Mouse (Mus musculus) Muller cell, postnatal 12 days (primary cell): ENCODE results near the gene Meis1.

ENCODE experiments used
- DNase-seq: peaks from one replicate; pipeline ENCODE4 v3.0.0-alpha.2; 2015; ENCODE audit errors: inconsistent ontology term

Meis1 gene

DNA sequence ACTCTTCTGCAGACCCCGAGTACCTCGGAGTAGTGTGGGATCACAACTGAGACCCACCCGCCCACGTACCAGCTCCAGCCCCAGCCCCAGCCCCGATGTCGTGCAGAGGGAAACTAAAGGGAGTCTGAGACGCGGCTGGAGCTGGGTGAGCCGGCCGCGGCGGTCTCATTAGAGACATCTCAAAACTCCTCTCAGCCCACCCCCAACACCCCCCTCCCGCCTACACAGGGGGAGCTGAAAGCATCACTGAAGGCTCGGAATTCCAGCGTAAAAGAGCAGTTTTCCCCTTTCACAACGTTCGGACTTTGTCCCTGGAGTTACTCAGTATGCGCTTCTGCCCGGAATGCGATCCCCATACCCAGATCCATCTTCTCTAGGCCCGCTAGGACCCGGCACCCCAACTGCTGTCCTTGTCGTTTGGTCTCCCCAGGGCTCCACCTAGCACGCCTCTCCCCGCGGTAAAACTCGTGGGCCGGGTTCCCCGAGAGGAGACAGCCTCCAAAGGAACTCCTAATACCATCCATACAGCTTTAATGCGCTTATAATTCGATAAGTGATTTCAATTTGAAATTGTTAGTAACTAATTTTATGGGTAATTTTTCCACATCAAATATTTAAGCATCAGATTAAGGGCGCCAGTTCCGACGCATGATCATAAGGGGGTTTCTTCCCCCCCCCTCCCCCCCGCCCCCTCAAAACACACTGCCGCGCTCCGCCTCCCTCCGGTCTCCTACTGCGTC is 141.7 kb downstream of the Meis1 start:
- DNase-seq: peak; percentile 74

- no peak for DNase-seq
Measured at GRCm38 (mm10) chr11:18875911-18876885, 142.6 kb downstream of the Meis1 start.

DNA sequence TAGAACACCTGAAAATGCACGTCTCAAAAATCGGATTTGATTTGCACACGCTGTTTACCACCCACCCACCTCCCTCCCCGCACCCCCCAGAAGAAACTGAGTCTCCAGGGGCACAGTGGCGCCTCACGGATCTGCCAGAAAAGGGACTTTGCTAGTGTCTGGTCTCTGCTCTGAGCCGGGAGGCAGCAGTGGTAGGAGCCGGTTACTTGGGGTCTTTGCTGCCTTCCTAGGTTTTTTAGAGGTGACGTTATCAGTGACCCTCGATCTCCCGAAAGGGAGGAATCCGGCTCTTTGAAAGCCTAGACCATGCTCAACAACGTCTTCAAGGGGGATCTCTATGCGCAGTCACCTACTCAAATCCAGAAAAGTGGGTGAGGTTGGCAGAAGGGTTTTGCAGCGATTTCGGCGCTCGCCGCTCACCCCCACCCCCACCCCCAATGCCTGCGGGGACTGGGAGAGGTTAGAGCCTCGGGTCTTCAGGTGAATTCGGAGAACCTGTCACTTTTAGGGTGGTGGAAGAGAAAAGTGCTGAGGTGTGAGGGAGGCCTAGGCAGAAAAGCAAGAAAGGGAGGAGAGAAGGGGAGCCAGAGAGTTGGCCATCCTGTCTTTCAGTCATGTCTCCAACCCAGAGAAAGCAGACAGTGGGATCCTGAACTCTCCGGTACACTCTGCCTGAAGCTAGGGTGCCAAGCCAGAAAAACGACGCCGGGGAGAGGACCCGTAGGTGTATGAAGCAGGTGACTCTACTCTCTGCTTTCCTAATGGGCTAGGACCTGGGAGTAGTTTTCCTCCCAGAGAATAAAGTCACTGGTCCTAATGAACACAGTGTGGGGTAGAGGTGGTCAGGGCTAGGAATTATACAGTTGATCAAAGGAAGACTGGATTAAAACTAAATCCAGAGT is 143.5 kb downstream of the Meis1 start:
- DNase-seq: no peak

- DNase-seq: no peak
Measured at GRCm38 (mm10) chr11:18874278-18875000, 144.3 kb downstream of the Meis1 start.

DNA sequence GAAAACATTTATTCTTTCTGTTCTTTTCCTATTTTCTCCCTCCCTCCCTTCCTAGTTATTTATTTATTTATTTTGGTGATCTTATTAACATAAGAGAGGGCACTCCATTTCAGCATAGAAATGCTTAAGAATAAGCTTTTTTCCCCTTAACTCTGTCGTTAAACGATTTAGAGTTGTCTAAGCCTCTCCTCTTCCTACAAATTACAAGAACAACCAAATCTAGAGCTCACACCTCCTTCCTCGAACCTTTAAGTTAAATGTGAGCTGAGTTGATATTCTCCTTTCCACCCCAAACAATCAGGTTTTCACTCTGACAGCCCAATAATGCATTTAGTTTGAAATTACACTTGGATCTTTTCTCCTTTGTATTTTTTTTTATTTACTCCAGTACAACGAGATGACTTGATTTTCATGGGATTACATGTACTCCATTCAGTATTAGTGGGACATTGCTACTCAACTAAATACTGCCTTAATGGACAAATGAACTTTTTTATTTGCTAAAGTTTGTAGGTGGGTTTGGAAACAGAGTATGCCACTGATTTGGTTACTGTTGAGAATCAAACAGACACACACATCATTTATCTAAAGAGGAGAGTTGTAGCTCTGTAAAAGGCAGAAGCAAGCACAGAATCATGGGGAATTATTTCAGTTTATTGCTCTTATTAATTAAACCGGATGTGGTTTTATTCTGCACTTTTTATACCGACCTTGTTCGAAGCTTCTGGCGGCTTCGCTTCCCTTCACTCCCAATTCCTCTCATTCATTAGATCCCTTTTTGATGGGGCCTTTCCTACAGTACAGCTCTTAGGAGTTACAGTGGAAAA is 145.1 kb downstream of the Meis1 start:
- DNase-seq: no peak

GRCm38 (mm10) chr11:18872793-18873192 is 146.0 kb downstream of the Meis1 start:
- no peak for DNase-seq

- no peak for DNase-seq
Measured at GRCm38 (mm10) chr11:18872118-18872751, 146.6 kb downstream of the Meis1 start.

DNA sequence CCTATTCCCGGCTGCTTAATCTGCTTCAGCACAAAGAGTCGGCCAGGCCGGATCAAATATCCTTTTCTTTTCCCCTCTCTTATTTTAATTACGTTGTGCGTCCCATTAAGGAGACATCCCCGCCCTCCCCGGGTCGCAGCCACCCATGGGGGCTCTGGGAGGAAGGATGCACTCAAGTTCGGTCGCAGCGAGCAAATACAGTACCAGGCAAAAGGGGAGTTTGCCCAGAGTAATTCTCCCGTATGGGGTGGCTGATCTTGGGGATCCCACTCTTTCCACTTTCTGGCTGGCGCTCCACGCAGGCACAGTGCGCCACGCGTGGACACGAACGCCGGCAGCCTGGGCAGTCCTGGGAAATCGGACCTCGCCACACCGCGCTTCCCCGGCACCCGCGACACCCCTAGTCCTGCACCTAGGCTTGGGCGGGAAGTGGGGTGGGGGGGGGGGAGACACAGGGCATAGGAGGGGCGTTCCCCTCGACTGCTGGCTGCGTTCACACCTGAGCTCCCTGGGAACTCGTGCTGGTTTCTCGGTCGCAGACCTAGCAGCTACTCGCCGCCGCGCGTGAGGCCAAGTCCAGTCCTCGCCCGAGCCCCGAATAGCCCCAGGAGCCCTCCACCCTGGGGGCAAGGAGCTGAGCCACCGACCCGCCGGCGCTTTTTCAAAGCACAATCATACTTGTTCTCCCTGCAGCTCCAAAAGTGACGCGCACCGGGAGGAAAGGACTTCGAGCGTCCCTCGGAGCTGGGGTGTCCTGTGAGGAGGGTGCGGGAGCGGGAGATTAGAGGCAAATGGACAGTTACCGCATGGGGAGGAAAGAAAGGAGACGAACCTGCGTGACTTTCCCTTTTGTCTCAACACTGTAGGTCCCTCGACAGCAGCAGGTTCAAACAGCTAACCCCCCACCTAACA is 147.4 kb downstream of the Meis1 start:
- peak; percentile 78 for DNase-seq

GRCm38 (mm10) chr11:18870121-18870931 is 148.5 kb downstream of the Meis1 start:
- no peak for DNase-seq

DNA sequence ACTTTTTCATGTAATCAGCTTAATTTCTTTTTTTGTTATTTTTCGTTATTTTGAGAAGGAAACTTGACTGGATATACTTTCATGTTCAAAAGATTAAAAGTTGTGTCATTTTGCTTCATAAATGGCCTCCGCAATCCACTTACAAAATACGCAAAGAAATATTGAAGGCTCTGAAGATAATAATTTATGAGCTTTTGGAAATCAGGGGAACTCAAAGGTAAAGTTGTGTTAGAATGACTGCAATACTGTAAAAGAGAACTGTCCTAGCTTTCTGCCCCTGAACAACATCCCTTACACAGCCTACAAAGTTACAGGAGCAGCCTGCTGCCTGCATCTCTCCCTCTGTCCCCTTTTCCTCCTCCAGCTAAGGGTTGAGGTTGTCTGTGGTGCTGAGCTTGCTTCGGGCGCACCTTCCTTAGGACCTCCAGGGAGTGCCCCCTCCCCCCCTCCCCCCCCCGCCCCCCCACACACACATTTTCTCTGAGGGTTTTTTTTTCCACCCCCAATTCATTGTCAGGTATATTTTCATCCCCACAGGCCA is 149.3 kb downstream of the Meis1 start:
- DNase-seq: no peak

DNA sequence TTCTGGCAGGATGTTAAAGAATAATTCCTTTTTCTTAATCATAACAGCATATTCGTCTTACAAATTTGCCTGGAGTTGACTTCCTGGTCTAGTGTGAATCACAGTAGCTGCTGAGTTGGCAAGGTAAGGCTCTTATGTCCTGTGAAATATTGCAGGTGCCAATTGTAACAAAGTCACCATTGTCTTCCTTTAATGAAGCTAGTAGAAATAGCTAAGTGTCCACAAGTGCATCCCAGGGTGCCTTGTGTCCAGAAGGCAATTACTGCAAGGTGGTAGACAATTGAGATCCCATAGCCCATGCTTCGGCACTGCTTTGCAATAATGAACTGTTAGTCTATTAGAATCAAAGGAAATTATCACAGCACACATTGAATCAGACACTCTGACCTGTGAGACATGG is 151.1 kb downstream of the Meis1 start:
- peak; percentile 26 for DNase-seq

- no peak for DNase-seq
Measured at GRCm38 (mm10) chr11:18866198-18866836, 152.5 kb downstream of the Meis1 start.

GRCm38 (mm10) chr11:18850772-18851171 is 168.0 kb downstream of the Meis1 start:
- no peak for DNase-seq

DNA sequence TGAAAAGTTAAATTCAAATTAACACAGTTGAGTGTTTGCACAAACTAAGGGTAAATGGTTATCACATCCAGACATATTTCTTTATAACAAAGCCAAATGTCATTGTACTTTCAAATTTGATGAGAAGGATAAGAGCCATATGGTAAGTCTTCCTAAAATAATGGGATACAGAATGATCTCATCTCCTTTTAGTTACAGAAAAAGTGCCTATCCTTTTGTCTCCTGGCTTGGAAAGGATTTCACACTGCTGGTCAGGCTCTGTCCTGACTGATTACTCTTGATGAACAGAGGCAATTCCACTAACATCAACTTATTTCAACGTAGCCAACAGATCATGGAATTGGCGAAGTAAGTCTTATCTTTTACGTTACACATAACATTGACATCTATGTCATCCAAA is 171.1 kb downstream of the Meis1 start:
- no peak for DNase-seq

DNA sequence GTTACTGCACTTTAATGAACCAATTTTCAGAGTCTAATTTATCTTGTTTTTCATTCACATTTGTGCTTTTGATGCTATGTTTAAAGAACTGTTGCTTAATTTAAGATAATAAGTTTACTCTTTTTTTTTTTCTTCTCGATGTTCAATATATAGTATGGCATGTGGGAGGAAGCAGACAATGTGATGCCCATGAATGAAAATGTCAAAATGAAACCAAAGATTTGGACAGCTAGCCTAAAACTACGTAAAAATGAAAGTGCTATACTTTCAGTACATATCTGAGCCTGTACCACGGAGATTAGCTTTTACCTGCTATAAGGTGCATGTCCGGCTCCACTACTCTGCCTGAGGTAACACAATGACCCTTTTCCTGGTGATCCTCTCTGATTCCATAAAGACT is 172.3 kb downstream of the Meis1 start:
- DNase-seq: no peak

GRCm38 (mm10) chr11:18845900-18846299 is 172.9 kb downstream of the Meis1 start:
- DNase-seq: peak; percentile 24

DNA sequence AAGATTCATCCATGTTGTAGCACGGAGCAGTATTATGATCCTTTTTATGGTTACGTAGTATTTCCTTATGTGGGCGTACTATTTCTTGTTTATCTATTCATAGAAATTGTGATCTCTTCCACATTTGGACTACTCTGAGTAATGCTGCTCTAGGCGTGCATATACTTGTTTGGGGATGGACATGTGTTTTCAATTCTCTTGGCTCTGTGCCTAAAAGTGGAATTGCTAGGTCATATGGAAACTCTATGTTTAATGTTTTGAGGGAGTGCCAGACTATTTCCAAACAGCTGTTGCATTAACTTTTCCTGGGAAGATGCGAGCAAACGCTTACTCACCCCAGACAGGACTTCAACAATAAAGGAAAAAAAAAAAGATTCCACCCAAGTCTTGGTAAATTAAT is 173.3 kb downstream of the Meis1 start:
- DNase-seq: no peak
